Mouse (Mus musculus) heart, adult 2 months (tissue): ENCODE data around the gene Tmem242.

Experiments used
- CTCF ChIP-seq: fragments of 200-600 bp; IDR thresholded peaks from 2 replicates; pipeline ENCODE4 v1.8.1; 2022; ENCODE audit warnings: antibody characterized with exemption, mild to moderate bottlenecking, moderate library complexity
- EP300 ChIP-seq: fragments of 200-500 bp; IDR thresholded peaks from 2 replicates; pipeline ENCODE4 v1.6.1; 2011; ENCODE audit warnings: low read depth, low read length, control low read depth; ENCODE audit not compliant: insufficient read depth
- POLR2A ChIP-seq: fragments of 200-500 bp; IDR thresholded peaks from 2 replicates; pipeline ENCODE4 v1.6.1; 2011; ENCODE audit warnings: mild to moderate bottlenecking, low read depth, low read length, control low read depth; ENCODE audit not compliant: insufficient read depth

GRCm38 (mm10) chr17:5412740-5413139, 27.3 kb downstream of the Tmem242 start:
- TF ChIP-seq POLR2A (no peak), CTCF (no peak), EP300 (no peak)
